Mouse (Mus musculus) E14TG2a.4 (cell line): ENCODE results near the gene Fam171a2.

Experiments used
- H3K27me3 ChIP-seq: 2 replicates; pipeline ENCODE4 v1.6.1; 2014; ENCODE audit warnings: low read length, control low read depth; ENCODE audit not compliant: insufficient read depth
- H3K36me3 ChIP-seq: 2 replicates; pipeline ENCODE4 v1.6.1; 2014; ENCODE audit warnings: low read length, control low read depth; ENCODE audit not compliant: insufficient read depth
- H3K4me1 ChIP-seq: replicated peaks from 2 replicates; pipeline ENCODE4 v1.6.1; 2014; ENCODE audit warnings: low read depth, low read length, control low read depth
- H3K4me3 ChIP-seq: replicated peaks from 2 replicates; pipeline ENCODE4 v1.5.1; 2014; ENCODE audit warnings: mild to moderate bottlenecking, low read length
- H3K9me3 ChIP-seq: 2 replicates; pipeline ENCODE4 v1.6.1; 2014; ENCODE audit warnings: low read length, control low read depth
- CTCF ChIP-seq: conservative IDR thresholded peaks from 2 replicates; pipeline ENCODE4 v1.5.1; 2014; ENCODE audit warnings: low read length
- NANOG ChIP-seq: IDR thresholded peaks from 2 replicates; pipeline ENCODE4 v1.6.1; 2014; ENCODE audit warnings: borderline replicate concordance, low read length, mixed read lengths
- POU5F1 ChIP-seq: IDR thresholded peaks from 2 replicates; pipeline ENCODE4 v1.6.1; 2014; ENCODE audit warnings: low read length, borderline replicate concordance

The Fam171a2 gene

GRCm38 (mm10) chr11:102447497-102447896 is at the start of gene Fam171a2:
Fam171a2 (minus strand) TSS chr11:102447682.
- peak within 1 kb of the TSS; percentile 88 for H3K4me3 ChIP-seq
- no peaks in the 10 kb centered on the region for H3K36me3 ChIP-seq
- peaks cover 66% of the 10 kb centered on the region for H3K4me1 ChIP-seq
- no peaks in the 10 kb centered on the region for H3K9me3 ChIP-seq
- peaks cover 83% of the 10 kb centered on the region for H3K27me3 ChIP-seq
- TF ChIP-seq CTCF = no peak
- TF ChIP-seq NANOG = no peak
- TF ChIP-seq POU5F1 = no peak

GRCm38 (mm10) chr11:102496732-102497131 is 49.2 kb upstream of the Fam171a2 start:
- Histone ChIP-seq H3K4me3 (no peak overlapping the region), H3K4me1 (peaks cover 14% of the 10 kb centered on the region), H3K9me3 (no peaks in the 10 kb centered on the region), H3K27me3 (no peaks in the 10 kb centered on the region), H3K36me3 (peaks cover 77% of the 10 kb centered on the region)
- TF ChIP-seq POU5F1 (no peak), NANOG (no peak), CTCF (no peak)

- H3K4me3 ChIP-seq = no peak overlapping the region
- H3K27me3 ChIP-seq = no peaks in the 10 kb centered on the region
- TF ChIP-seq NANOG = no peak
- TF ChIP-seq POU5F1 = no peak
- TF ChIP-seq CTCF = no peak
- H3K9me3 ChIP-seq = no peaks in the 10 kb centered on the region
- peaks cover 14% of the 10 kb centered on the region for H3K4me1 ChIP-seq
- H3K36me3 ChIP-seq = peaks cover 75% of the 10 kb centered on the region
Observed at GRCm38 (mm10) chr11:102496206-102496605, 48.7 kb upstream of the Fam171a2 start.

DNA sequence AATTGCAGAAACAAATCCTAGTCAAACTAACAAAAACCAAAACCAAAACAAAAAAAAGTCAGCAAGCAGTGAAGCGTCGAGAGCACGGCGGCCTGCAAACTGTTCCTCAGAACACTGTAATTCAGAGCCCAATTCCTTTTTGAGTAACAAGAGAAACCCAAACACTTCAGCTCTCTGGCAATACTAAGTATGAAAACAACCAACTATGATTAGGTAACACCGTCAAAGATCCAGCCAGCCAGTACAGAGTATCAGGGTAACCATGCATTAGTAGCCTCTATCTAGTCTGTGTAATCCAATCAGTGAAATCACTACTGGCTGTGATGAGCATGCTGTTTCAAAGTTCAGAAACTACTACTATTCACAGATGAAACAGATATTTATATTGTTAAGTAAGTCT is 48.3 kb upstream of the Fam171a2 start:
- Histone ChIP-seq H3K4me1 (peaks cover 14% of the 10 kb centered on the region), H3K27me3 (no peaks in the 10 kb centered on the region), H3K4me3 (no peak overlapping the region), H3K9me3 (no peaks in the 10 kb centered on the region), H3K36me3 (peaks cover 75% of the 10 kb centered on the region)
- no peak for TF ChIP-seq POU5F1
- no peak for TF ChIP-seq NANOG
- no peak for TF ChIP-seq CTCF

DNA sequence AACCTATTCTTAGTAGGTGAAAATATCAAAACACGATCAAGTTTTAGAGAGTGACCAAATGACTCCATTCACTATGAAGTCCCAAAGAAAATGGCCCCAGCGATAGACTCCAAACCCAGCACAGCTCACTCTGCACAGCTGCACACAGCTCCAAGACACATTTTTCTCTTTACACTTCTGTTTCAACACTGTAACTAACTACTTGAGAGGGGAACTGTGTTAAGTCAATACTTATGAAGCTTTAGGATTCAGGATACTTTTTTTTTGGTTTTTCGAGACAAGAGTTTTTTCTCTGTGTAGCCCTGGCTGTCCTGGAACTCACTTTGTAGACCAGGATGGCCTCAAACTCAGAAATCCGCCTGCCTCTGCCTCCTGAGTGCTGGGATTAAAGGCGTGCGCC is 47.6 kb upstream of the Fam171a2 start:
- H3K4me3 ChIP-seq = no peak overlapping the region
- peaks cover 70% of the 10 kb centered on the region for H3K36me3 ChIP-seq
- peaks cover 14% of the 10 kb centered on the region for H3K4me1 ChIP-seq
- H3K9me3 ChIP-seq = no peaks in the 10 kb centered on the region
- no peak for TF ChIP-seq NANOG
- no peak for TF ChIP-seq POU5F1
- TF ChIP-seq CTCF = no peak
- no peaks in the 10 kb centered on the region for H3K27me3 ChIP-seq

- Histone ChIP-seq H3K9me3 (no peaks in the 10 kb centered on the region), H3K4me3 (no peak overlapping the region), H3K36me3 (peaks cover 65% of the 10 kb centered on the region), H3K27me3 (no peaks in the 10 kb centered on the region), H3K4me1 (peaks cover 14% of the 10 kb centered on the region)
- TF ChIP-seq NANOG (no peak), CTCF (no peak), POU5F1 (no peak)
Observed at GRCm38 (mm10) chr11:102494063-102494650, 46.7 kb upstream of the Fam171a2 start.

- no peaks in the 10 kb centered on the region for H3K27me3 ChIP-seq
- TF ChIP-seq CTCF (no peak), POU5F1 (no peak), NANOG (no peak)
- peaks cover 58% of the 10 kb centered on the region for H3K36me3 ChIP-seq
- no peaks in the 10 kb centered on the region for H3K9me3 ChIP-seq
- no peak overlapping the region for H3K4me3 ChIP-seq
- H3K4me1 ChIP-seq = peaks cover 14% of the 10 kb centered on the region
Observed at GRCm38 (mm10) chr11:102493241-102493640, 45.8 kb upstream of the Fam171a2 start.

- no peak for TF ChIP-seq NANOG
- Histone ChIP-seq H3K36me3 (peaks cover 70% of the 10 kb centered on the region), H3K4me1 (peaks cover 5% of the 10 kb centered on the region), H3K27me3 (no peaks in the 10 kb centered on the region), H3K9me3 (no peaks in the 10 kb centered on the region), H3K4me3 (no peak overlapping the region)
Observed at GRCm38 (mm10) chr11:102487901-102488300, 40.4 kb upstream of the Fam171a2 start.
